Mouse (Mus musculus): ENCODE data around the gene Olfr1148. TPM values are rescaled to one million over a fixed set of nuclear protein-coding genes. Genes with fewer than 3 reads are reported as not detected.

Olfr1148 gene
- not detected in 2 replicates for polyA plus RNA-seq (2015; fragmentation: Nextera tagmentation; extraction: Ambion mirVana)

DNA sequence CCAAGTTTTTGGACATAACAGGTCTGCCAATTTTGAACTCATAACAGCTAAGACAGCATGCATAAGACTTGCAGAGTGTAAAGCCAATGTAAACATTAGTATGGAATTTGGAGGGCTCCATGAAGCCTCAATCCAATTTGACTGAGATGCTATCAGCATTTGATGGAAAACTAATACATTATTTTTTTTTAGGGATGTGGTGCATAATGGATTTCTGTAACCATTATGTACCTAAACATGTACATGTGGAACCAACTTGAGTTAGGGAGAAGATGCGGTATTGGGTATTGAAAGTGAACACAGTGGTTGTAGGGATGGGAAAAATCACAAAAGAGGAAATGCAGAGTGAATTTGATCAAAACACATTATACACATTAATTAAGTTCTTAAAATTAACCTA is at the start of gene Olfr1148:
Gene Olfr1148, plus strand, starts transcription at position 301 of the 400 bp plus-strand sequence.
- WGBS: 79% methylated on average over 1 of the region's 1 CpGs
- H3K27me3 ChIP-seq: no peaks in the 10 kb centered on the region

DNA sequence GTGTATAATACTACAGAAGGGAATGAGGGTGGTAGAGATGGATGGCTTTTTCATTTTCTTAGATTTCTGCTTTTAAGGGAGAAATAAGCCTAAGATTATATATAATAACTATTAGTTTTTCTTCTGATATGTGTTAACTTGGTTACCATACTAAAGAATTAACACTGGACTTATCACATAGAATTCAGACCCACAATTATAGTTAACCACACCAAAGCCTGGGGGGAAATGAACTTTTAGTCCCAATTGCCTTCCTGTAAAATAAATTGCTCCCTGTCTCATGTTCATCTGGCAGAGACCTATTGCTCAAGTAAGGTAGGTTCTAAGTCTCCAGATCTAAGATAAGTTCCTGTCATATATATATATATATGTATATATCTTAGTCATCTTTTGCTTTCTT is 30.0 kb upstream of the Olfr1148 start, which contains the start of gene Olfr1143:
Gene Olfr1143, plus strand, starts transcription at position 301 of the 400 bp plus-strand sequence.
- Histone ChIP-seq H3K4me2 (no peak within 1 kb of the TSS), H3K4me3 (no peak within 1 kb of the TSS), H3K27ac (no peak within 1 kb of the TSS), H3K4me1 (no peaks in the 10 kb centered on the region), H3K9ac (no peak within 1 kb of the TSS), H3K9me3 (no peaks in the 10 kb centered on the region), H3K36me3 (no peaks in the 10 kb centered on the region), H3K27me3 (no peaks in the 10 kb centered on the region)
- no peak for ATAC-seq (ENCODE audit: insufficient number of reproducible peaks, insufficient read depth, low FRiP score, low TSS enrichment, low read depth)

More for the DNA sequence above, at the start of gene Olfr1148:
- Histone ChIP-seq H3K36me3 (no peaks in the 10 kb centered on the region), H3K9ac (no peak within 1 kb of the TSS), H3K4me3 (no peak within 1 kb of the TSS), H3K27ac (no peak within 1 kb of the TSS), H3K4me1 (no peaks in the 10 kb centered on the region), H3K9me3 (no peaks in the 10 kb centered on the region), H3K4me2 (no peak within 1 kb of the TSS)
- ATAC-seq (ENCODE audit: insufficient number of reproducible peaks, insufficient read depth, low FRiP score, low TSS enrichment, low read depth): no peak

DNA sequence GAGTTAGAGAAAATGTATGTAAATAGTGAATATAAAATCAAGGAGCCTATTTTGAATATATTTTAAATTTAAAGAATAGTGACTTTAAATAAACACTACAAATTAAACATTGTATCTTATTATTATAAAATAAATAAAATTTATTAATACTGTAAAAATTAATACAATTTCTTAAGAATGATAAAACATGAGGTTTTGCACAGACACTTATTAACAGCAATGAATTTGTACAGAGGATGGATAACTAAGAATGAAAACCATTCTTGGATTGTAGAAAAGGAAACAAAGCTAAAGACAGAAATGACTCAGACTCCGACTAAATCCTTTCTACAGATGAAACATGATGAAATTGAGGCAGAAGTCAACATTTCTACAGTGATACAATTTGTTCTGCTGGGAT is 20.8 kb upstream of the Olfr1148 start, which contains the start of gene Olfr1145:
Gene Olfr1145, plus strand, starts transcription at position 301 of the 400 bp plus-strand sequence.
- H3K27ac ChIP-seq: no peak within 1 kb of the TSS
- no peaks in the 10 kb centered on the region for H3K4me1 ChIP-seq
- no peaks in the 10 kb centered on the region for H3K9me3 ChIP-seq
- H3K27me3 ChIP-seq: no peaks in the 10 kb centered on the region
- H3K4me3 ChIP-seq: no peak within 1 kb of the TSS
- H3K36me3 ChIP-seq: no peaks in the 10 kb centered on the region
- 75% methylated on average over 1 of the region's 1 CpGs for WGBS
- H3K9ac ChIP-seq: no peak within 1 kb of the TSS
- H3K4me2 ChIP-seq: no peak within 1 kb of the TSS
- no peak for ATAC-seq (ENCODE audit: insufficient number of reproducible peaks, insufficient read depth, low FRiP score, low TSS enrichment, low read depth)

- H3K9me3 ChIP-seq: no peaks in the 10 kb centered on the region
- ATAC-seq (ENCODE audit: insufficient number of reproducible peaks, insufficient read depth, low FRiP score, low TSS enrichment, low read depth): no peak
- H3K4me2 ChIP-seq: no peak within 1 kb of the TSS
- H3K4me3 ChIP-seq: no peak within 1 kb of the TSS
- no peaks in the 10 kb centered on the region for H3K27me3 ChIP-seq
- no peak within 1 kb of the TSS for H3K9ac ChIP-seq
- WGBS: 84% methylated on average over 1 of the region's 1 CpGs
- H3K36me3 ChIP-seq: no peaks in the 10 kb centered on the region
- H3K4me1 ChIP-seq: no peaks in the 10 kb centered on the region
- H3K27ac ChIP-seq: no peak within 1 kb of the TSS
These were observed 13.4 kb downstream of the Olfr1148 start, which contains the start of gene Olfr1150-ps1 for GRCm38 (mm10) chr2:87843693-87844092. Gene Olfr1150-ps1 (plus strand): TSS chr2:87843993.

DNA sequence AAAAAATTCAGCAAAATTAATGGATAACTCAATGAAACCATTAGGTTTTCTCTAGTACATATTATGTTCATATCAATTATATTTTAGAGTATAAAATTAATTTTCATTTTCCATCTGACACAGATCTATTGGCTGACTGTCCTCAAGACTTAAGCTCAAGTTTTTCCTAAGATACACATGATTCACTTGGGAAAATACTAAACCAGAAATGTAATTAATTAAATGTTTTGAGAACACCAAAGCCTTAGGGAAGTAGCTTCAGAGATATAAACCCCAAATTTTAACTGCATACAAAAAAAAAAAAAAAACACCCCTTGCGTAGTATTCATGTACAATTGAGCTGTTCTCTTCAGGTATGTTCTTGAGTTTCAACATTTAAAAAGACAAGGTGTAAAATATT is 25.2 kb downstream of the Olfr1148 start, which contains the start of gene Olfr1151:
Gene Olfr1151, plus strand, starts transcription at position 301 of the 400 bp plus-strand sequence.
- WGBS: 81% methylated on average over 1 of the region's 1 CpGs

DNA sequence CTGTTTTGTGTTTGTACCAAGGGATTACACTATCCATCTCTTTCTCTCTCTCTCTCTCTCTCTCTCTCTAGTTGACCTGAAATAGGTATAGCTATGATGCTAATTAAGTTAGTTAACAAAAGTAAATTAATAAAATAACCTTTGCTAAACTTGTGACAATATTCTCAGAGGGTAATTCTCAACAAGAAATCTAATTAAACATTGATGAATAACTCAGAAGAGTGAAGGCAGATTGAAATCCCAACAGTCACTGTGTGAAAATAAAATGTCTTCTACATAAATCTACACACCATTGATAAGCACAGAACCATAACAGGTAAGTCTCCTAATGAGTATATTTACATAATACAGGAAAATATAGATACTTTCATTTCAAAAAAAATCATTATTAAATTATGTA is 35.9 kb downstream of the Olfr1148 start, which contains the start of gene Olfr1152:
Gene Olfr1152, plus strand, starts transcription at position 301 of the 400 bp plus-strand sequence.
- Histone ChIP-seq H3K4me1 (no peaks in the 10 kb centered on the region), H3K9me3 (no peaks in the 10 kb centered on the region), H3K27ac (no peak within 1 kb of the TSS), H3K4me3 (no peak within 1 kb of the TSS), H3K4me2 (no peak within 1 kb of the TSS), H3K36me3 (no peaks in the 10 kb centered on the region), H3K9ac (no peak within 1 kb of the TSS), H3K27me3 (no peaks in the 10 kb centered on the region)
- no peak for ATAC-seq (ENCODE audit: insufficient number of reproducible peaks, insufficient read depth, low FRiP score, low TSS enrichment, low read depth)

More for the DNA sequence above, 25.2 kb downstream of the Olfr1148 start, which contains the start of gene Olfr1151:
- H3K4me1 ChIP-seq: no peaks in the 10 kb centered on the region
- H3K4me3 ChIP-seq: no peak within 1 kb of the TSS
- H3K27ac ChIP-seq: no peak within 1 kb of the TSS
- no peak within 1 kb of the TSS for H3K4me2 ChIP-seq
- no peaks in the 10 kb centered on the region for H3K36me3 ChIP-seq
- no peaks in the 10 kb centered on the region for H3K9me3 ChIP-seq
- no peak for ATAC-seq (ENCODE audit: insufficient number of reproducible peaks, insufficient read depth, low FRiP score, low TSS enrichment, low read depth)
- H3K9ac ChIP-seq: no peak within 1 kb of the TSS
- H3K27me3 ChIP-seq: no peaks in the 10 kb centered on the region

Other genes starting within 250 kb of the Olfr1148 start
- not detected in 2 replicates for gene Olfr1130, start 224.3 kb upstream of the Olfr1148 start, polyA plus RNA-seq (2015; fragmentation: Nextera tagmentation; extraction: Ambion mirVana)
- gene Olfr1131, start 203.4 kb upstream of the Olfr1148 start, polyA plus RNA-seq (2015; fragmentation: Nextera tagmentation; extraction: Ambion mirVana): not detected in 2 replicates
- gene Olfr1132, start 193.0 kb upstream of the Olfr1148 start, polyA plus RNA-seq (2015; fragmentation: Nextera tagmentation; extraction: Ambion mirVana): not detected in 2 replicates
- not detected in 2 replicates for gene Olfr1133, start 183.2 kb upstream of the Olfr1148 start, polyA plus RNA-seq (2015; fragmentation: Nextera tagmentation; extraction: Ambion mirVana)
- gene Olfr1134, start 172.1 kb upstream of the Olfr1148 start, polyA plus RNA-seq (2015; fragmentation: Nextera tagmentation; extraction: Ambion mirVana): not detected in 2 replicates
- gene Olfr1135, start 156.9 kb upstream of the Olfr1148 start, polyA plus RNA-seq (2015; fragmentation: Nextera tagmentation; extraction: Ambion mirVana): not detected in 2 replicates
- gene Olfr1136, start 136.6 kb upstream of the Olfr1148 start, polyA plus RNA-seq (2015; fragmentation: Nextera tagmentation; extraction: Ambion mirVana): not detected in 2 replicates
- 0.29 TPM in 1 of 2 replicates, not detected in the other for gene Olfr1137, start 117.4 kb upstream of the Olfr1148 start, polyA plus RNA-seq (2015; fragmentation: Nextera tagmentation; extraction: Ambion mirVana)
- gene Olfr1138, start 90.6 kb upstream of the Olfr1148 start, polyA plus RNA-seq (2015; fragmentation: Nextera tagmentation; extraction: Ambion mirVana): not detected in 2 replicates
- gene Olfr1140, start 86.8 kb upstream of the Olfr1148 start, polyA plus RNA-seq (2015; fragmentation: Nextera tagmentation; extraction: Ambion mirVana): not detected in 2 replicates
- not detected in 2 replicates for gene Olfr1141, start 76.5 kb upstream of the Olfr1148 start, polyA plus RNA-seq (2015; fragmentation: Nextera tagmentation; extraction: Ambion mirVana)
- not detected in 2 replicates for gene Olfr152, start 51.0 kb upstream of the Olfr1148 start, polyA plus RNA-seq (2015; fragmentation: Nextera tagmentation; extraction: Ambion mirVana)
- gene Olfr1143, start 29.9 kb upstream of the Olfr1148 start, polyA plus RNA-seq (2015; fragmentation: Nextera tagmentation; extraction: Ambion mirVana): not detected in 2 replicates
- not detected in 2 replicates for gene Olfr1145, start 20.7 kb upstream of the Olfr1148 start, polyA plus RNA-seq (2015; fragmentation: Nextera tagmentation; extraction: Ambion mirVana)
- gene Olfr1150-ps1, start 13.5 kb downstream of the Olfr1148 start, polyA plus RNA-seq (2015; fragmentation: Nextera tagmentation; extraction: Ambion mirVana): not detected in 2 replicates
- gene Olfr1151, start 25.3 kb downstream of the Olfr1148 start, polyA plus RNA-seq (2015; fragmentation: Nextera tagmentation; extraction: Ambion mirVana): not detected in 2 replicates
- not detected in 2 replicates for gene Olfr1152, start 36.0 kb downstream of the Olfr1148 start, polyA plus RNA-seq (2015; fragmentation: Nextera tagmentation; extraction: Ambion mirVana)
- gene Olfr1153, start 64.4 kb downstream of the Olfr1148 start, polyA plus RNA-seq (2015; fragmentation: Nextera tagmentation; extraction: Ambion mirVana): not detected in 2 replicates
- gene Olfr1154, start 74.6 kb downstream of the Olfr1148 start, polyA plus RNA-seq (2015; fragmentation: Nextera tagmentation; extraction: Ambion mirVana): not detected in 2 replicates
- not detected in 2 replicates for gene Olfr1155, start 114.6 kb downstream of the Olfr1148 start, polyA plus RNA-seq (2015; fragmentation: Nextera tagmentation; extraction: Ambion mirVana)
- not detected in 2 replicates for gene Olfr1156, start 122.6 kb downstream of the Olfr1148 start, polyA plus RNA-seq (2015; fragmentation: Nextera tagmentation; extraction: Ambion mirVana)
- not detected in 2 replicates for gene Olfr1157, start 137.8 kb downstream of the Olfr1148 start, polyA plus RNA-seq (2015; fragmentation: Nextera tagmentation; extraction: Ambion mirVana)
- gene Olfr74, start 144.1 kb downstream of the Olfr1148 start, polyA plus RNA-seq (2015; fragmentation: Nextera tagmentation; extraction: Ambion mirVana): not detected in 2 replicates
- not detected in 2 replicates for gene Olfr1158, start 159.6 kb downstream of the Olfr1148 start, polyA plus RNA-seq (2015; fragmentation: Nextera tagmentation; extraction: Ambion mirVana)
- gene Olfr1160, start 177.7 kb downstream of the Olfr1148 start, polyA plus RNA-seq (2015; fragmentation: Nextera tagmentation; extraction: Ambion mirVana): not detected in 2 replicates
- gene Olfr1161, start 192.2 kb downstream of the Olfr1148 start, polyA plus RNA-seq (2015; fragmentation: Nextera tagmentation; extraction: Ambion mirVana): not detected in 2 replicates
- not detected in 2 replicates for gene Olfr73, start 207.2 kb downstream of the Olfr1148 start, polyA plus RNA-seq (2015; fragmentation: Nextera tagmentation; extraction: Ambion mirVana)
- gene Olfr1162, start 220.6 kb downstream of the Olfr1148 start, polyA plus RNA-seq (2015; fragmentation: Nextera tagmentation; extraction: Ambion mirVana): not detected in 2 replicates
- not detected in 2 replicates for gene Olfr1163, start 241.3 kb downstream of the Olfr1148 start, polyA plus RNA-seq (2015; fragmentation: Nextera tagmentation; extraction: Ambion mirVana)

Measured in embryonic facial prominence, embryonic 13.5 days (tissue).